Mouse (Mus musculus): ENCODE results near the gene Naip1. TPM values are rescaled to one million over a fixed set of nuclear protein-coding genes. Genes with fewer than 3 reads are reported as not detected.
"Not testable (repeated sequence)": the region's sequence is repeated elsewhere in the genome, so short reads cannot be mapped to it uniquely, and the experiment has no call there.

Naip1 gene
- polyA plus RNA-seq, 1 experiment from 2014 or later: not detected

DNA sequence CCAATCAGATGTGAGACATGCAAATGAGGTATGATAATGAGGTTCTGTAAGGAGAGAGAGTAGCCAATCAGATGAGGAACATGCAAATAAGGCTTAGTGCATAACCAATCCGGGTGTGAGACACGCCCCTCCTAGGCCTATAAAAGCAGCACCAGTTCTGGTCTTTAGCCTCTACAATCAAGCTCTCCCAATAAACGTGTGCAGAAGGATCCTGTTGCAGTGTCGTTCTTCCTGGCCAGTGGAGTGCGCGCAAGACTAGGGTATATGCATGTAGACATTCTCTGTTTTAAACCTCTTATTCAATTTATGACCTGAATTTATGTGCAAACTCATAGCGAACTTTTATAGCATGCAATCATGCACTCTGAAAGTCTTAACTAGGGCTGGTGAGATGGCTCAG is 32.7 kb downstream of the Naip1 start:
- H3K27me3 ChIP-seq (ENCODE audit: control insufficient read depth, insufficient read depth, low read length); ATAC-seq (replicated peaks; ENCODE audit: insufficient number of reproducible peaks, low FRiP score, low TSS enrichment, low read depth); H3K4me2 ChIP-seq (ENCODE audit: low read depth, low read length); DNase-seq (ENCODE audit: low spot score); H3K27ac ChIP-seq (replicated peaks; ENCODE audit: low read depth, low read length); H3K36me3 ChIP-seq (replicated peaks; ENCODE audit: control insufficient read depth, insufficient read depth, low read depth, low read length); H3K9me3 ChIP-seq (replicated peaks; ENCODE audit: control insufficient read depth, low read length); H3K4me1 ChIP-seq (ENCODE audit: control insufficient read depth, insufficient read depth, low read length); H3K4me3 ChIP-seq (ENCODE audit: low read depth, low read length); H3K9ac ChIP-seq (replicated peaks; ENCODE audit: low read length): not testable (repeated sequence)
- WGBS: 85% methylated on average over 7 of the region's 7 CpGs

DNA sequence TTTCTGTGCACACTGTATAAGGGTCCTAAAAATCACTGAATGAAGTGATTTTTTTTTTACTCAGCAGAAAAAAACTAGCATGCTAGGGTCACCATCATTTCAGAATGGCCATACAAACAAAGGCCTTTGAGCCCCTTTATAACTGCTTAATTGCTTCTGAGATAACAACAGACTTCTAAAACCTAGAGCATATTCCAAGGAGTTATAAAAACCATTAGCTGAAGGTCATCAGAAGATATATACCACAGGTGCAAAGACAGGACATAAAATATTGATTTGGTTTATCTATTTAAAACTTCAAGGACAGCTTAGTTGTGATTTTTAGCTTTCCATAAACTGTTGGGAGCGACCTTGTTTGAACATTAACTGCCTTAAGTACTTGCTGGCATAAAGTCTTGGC is 38.2 kb downstream of the Naip1 start:
- H3K4me3 ChIP-seq (ENCODE audit: low read depth, low read length): no peak overlapping the region
- H3K9ac ChIP-seq (replicated peaks; ENCODE audit: low read length): no peak overlapping the region
- no peaks in the 10 kb centered on the region for H3K9me3 ChIP-seq (replicated peaks; ENCODE audit: control insufficient read depth, low read length)
- H3K27ac ChIP-seq (replicated peaks; ENCODE audit: low read depth, low read length): no peak overlapping the region
- H3K4me1 ChIP-seq (ENCODE audit: control insufficient read depth, insufficient read depth, low read length): no peaks in the 10 kb centered on the region
- no peaks in the 10 kb centered on the region for H3K27me3 ChIP-seq (ENCODE audit: control insufficient read depth, insufficient read depth, low read length)
- H3K4me2 ChIP-seq (ENCODE audit: low read depth, low read length): no peak overlapping the region
- no peaks in the 10 kb centered on the region for H3K36me3 ChIP-seq (replicated peaks; ENCODE audit: control insufficient read depth, insufficient read depth, low read depth, low read length)
- ATAC-seq (replicated peaks; ENCODE audit: insufficient number of reproducible peaks, low FRiP score, low TSS enrichment, low read depth) (no peak), DNase-seq (ENCODE audit: low spot score) (no peak)
- 68% methylated on average over 1 of the region's 1 CpGs for WGBS

DNA sequence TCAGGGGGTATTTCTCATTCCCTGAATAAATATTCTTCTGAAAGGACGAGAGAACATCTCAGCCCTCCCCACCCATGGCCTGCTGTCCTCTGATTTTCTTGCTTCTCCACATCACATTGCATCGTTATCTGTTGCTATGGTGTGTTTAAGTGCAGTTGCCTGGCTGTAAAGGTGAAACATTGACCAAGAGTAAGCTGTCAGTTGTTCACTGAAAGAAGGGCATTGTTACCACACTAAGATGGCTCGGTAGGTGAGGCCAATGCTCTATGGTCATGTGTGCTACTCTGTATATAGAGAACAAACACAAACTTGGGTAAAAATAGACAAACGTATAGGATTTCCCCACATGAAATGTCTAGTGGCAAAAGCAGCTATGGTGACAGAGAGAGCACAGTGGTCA is 42.8 kb downstream of the Naip1 start:
- Histone ChIP-seq H3K27me3 (ENCODE audit: control insufficient read depth, insufficient read depth, low read length) (no peaks in the 10 kb centered on the region), H3K4me3 (ENCODE audit: low read depth, low read length) (no peak overlapping the region), H3K4me1 (ENCODE audit: control insufficient read depth, insufficient read depth, low read length) (no peaks in the 10 kb centered on the region), H3K36me3 (replicated peaks; ENCODE audit: control insufficient read depth, insufficient read depth, low read depth, low read length) (no peaks in the 10 kb centered on the region), H3K4me2 (ENCODE audit: low read depth, low read length) (no peak overlapping the region), H3K9me3 (replicated peaks; ENCODE audit: control insufficient read depth, low read length) (no peaks in the 10 kb centered on the region), H3K27ac (replicated peaks; ENCODE audit: low read depth, low read length) (no peak overlapping the region), H3K9ac (replicated peaks; ENCODE audit: low read length) (no peak overlapping the region)
- no peak for ATAC-seq (replicated peaks; ENCODE audit: insufficient number of reproducible peaks, low FRiP score, low TSS enrichment, low read depth)
- no peak for DNase-seq (ENCODE audit: low spot score)
- 79% methylated on average over 4 of the region's 4 CpGs for WGBS

DNA sequence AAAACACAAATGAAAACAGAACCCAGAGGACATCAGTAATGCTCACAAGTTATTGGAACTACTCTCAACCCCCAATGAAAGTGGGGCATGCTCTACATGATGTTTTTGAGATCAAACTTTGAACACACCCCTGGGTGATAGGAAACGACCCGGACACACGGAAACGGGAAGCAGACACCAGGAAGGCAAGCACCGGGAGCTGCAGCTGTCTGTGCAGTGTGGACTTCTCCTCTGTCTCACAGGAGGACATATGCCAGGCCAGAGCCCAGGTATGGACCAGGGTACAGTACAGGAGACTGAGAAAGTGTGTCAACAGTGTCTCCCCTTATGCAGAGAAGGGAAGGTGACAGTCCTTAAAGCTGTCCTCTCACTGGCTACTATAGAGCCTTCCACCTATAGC is 43.5 kb downstream of the Naip1 start:
- DNase-seq (ENCODE audit: low spot score): no peak
- H3K4me2 ChIP-seq (ENCODE audit: low read depth, low read length): no peak overlapping the region
- no peak overlapping the region for H3K4me3 ChIP-seq (ENCODE audit: low read depth, low read length)
- H3K9me3 ChIP-seq (replicated peaks; ENCODE audit: control insufficient read depth, low read length): no peaks in the 10 kb centered on the region
- H3K27ac ChIP-seq (replicated peaks; ENCODE audit: low read depth, low read length): no peak overlapping the region
- no peaks in the 10 kb centered on the region for H3K36me3 ChIP-seq (replicated peaks; ENCODE audit: control insufficient read depth, insufficient read depth, low read depth, low read length)
- no peak overlapping the region for H3K9ac ChIP-seq (replicated peaks; ENCODE audit: low read length)
- no peaks in the 10 kb centered on the region for H3K4me1 ChIP-seq (ENCODE audit: control insufficient read depth, insufficient read depth, low read length)
- WGBS: 89% methylated on average over 5 of the region's 5 CpGs
- ATAC-seq (replicated peaks; ENCODE audit: insufficient number of reproducible peaks, low FRiP score, low TSS enrichment, low read depth): no peak
- H3K27me3 ChIP-seq (ENCODE audit: control insufficient read depth, insufficient read depth, low read length): no peaks in the 10 kb centered on the region

DNA sequence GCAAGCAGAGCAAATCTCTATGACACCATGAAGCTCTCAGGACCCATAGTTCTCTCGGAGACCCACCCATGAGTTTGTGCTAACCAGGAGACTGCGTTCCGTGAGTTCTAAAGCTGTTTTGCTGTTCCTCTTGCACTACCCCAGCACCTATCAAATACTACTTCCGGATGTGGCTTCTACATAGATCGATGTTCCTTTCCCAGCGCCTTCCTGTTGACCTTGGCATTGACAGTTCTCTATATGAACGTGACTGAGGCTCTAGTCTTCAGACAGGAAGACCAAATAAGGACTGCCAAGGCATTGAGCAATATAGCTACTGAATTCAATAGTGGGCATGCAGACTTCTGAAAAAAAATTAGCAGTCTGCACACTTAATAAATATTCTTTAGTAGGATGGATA is 44.4 kb downstream of the Naip1 start:
- no peaks in the 10 kb centered on the region for H3K4me1 ChIP-seq (ENCODE audit: control insufficient read depth, insufficient read depth, low read length)
- no peak overlapping the region for H3K4me2 ChIP-seq (ENCODE audit: low read depth, low read length)
- no peaks in the 10 kb centered on the region for H3K36me3 ChIP-seq (replicated peaks; ENCODE audit: control insufficient read depth, insufficient read depth, low read depth, low read length)
- H3K9me3 ChIP-seq (replicated peaks; ENCODE audit: control insufficient read depth, low read length): no peaks in the 10 kb centered on the region
- WGBS: 85% methylated on average over 7 of the region's 7 CpGs
- ATAC-seq (replicated peaks; ENCODE audit: insufficient number of reproducible peaks, low FRiP score, low TSS enrichment, low read depth): no peak
- H3K27me3 ChIP-seq (ENCODE audit: control insufficient read depth, insufficient read depth, low read length): no peaks in the 10 kb centered on the region
- no peak for DNase-seq (ENCODE audit: low spot score)
- H3K9ac ChIP-seq (replicated peaks; ENCODE audit: low read length): no peak overlapping the region
- H3K4me3 ChIP-seq (ENCODE audit: low read depth, low read length): no peak overlapping the region
- no peak overlapping the region for H3K27ac ChIP-seq (replicated peaks; ENCODE audit: low read depth, low read length)

DNA sequence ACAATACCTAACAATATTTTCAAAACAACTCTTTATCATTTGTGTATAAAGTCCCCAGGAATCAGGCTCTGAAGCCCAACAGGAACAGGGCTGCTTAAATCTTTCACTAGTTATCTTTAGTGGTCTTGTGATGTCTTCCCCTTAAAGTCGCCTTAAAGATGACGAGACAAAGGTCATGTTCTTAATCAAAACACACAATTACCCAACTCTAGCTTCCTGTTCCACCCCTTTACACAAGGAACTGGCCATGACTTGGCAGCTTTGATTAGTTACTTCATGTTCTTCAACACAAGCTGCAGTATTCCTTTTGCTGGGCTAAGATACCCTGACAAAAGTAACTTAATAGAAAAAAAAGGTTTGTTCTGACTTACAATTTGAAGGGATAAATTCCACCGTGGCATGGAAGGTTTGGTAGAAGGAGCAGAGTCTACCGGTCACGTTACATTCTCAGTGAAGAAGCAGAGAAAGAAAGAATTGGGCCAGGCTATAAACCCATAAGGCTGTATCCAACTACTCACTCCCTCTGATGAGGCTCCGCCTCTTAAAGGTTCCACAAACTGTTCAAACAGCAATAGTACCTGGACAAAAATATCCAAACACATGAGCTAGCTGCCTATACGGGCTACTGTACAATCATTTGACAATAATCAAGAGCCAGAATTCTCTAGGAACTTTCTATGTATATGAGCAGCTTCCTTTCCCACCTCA is 49.6 kb downstream of the Naip1 start:
- not testable (repeated sequence) for H3K27me3 ChIP-seq (ENCODE audit: control insufficient read depth, insufficient read depth, low read length); DNase-seq (ENCODE audit: low spot score); ATAC-seq (replicated peaks; ENCODE audit: insufficient number of reproducible peaks, low FRiP score, low TSS enrichment, low read depth); H3K9me3 ChIP-seq (replicated peaks; ENCODE audit: control insufficient read depth, low read length); H3K4me2 ChIP-seq (ENCODE audit: low read depth, low read length); H3K9ac ChIP-seq (replicated peaks; ENCODE audit: low read length); H3K4me3 ChIP-seq (ENCODE audit: low read depth, low read length); H3K4me1 ChIP-seq (ENCODE audit: control insufficient read depth, insufficient read depth, low read length); H3K36me3 ChIP-seq (replicated peaks; ENCODE audit: control insufficient read depth, insufficient read depth, low read depth, low read length); H3K27ac ChIP-seq (replicated peaks; ENCODE audit: low read depth, low read length)
- 80% methylated on average over 7 of the region's 7 CpGs for WGBS

DNA sequence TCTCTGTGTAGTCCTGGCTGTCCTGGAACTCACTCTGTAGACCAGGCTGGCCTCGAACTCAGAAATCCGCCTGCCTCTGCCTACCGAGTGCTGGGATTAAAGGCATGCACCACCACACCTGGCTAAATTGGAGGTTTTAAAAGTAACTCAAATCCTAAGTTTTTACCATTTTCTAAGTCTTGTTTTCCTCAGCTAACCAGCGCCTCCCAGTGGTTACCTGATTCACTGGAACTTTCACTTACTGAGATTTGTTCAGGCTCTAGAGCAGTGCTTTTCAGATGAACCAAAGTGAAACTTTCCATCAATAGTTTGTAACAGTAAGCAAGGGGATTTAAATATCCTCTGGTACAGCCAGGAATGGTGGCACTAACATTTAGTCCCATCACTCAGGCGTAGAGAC is 61.6 kb downstream of the Naip1 start:
- not testable (repeated sequence) for H3K27ac ChIP-seq (replicated peaks; ENCODE audit: low read depth, low read length); H3K27me3 ChIP-seq (ENCODE audit: control insufficient read depth, insufficient read depth, low read length); ATAC-seq (replicated peaks; ENCODE audit: insufficient number of reproducible peaks, low FRiP score, low TSS enrichment, low read depth); H3K4me1 ChIP-seq (ENCODE audit: control insufficient read depth, insufficient read depth, low read length); H3K9ac ChIP-seq (replicated peaks; ENCODE audit: low read length); H3K4me2 ChIP-seq (ENCODE audit: low read depth, low read length); H3K9me3 ChIP-seq (replicated peaks; ENCODE audit: control insufficient read depth, low read length); H3K4me3 ChIP-seq (ENCODE audit: low read depth, low read length); H3K36me3 ChIP-seq (replicated peaks; ENCODE audit: control insufficient read depth, insufficient read depth, low read depth, low read length)
- WGBS: 30% methylated on average over 5 of the region's 5 CpGs
- DNase-seq (ENCODE audit: low spot score): peak; percentile 25

DNA sequence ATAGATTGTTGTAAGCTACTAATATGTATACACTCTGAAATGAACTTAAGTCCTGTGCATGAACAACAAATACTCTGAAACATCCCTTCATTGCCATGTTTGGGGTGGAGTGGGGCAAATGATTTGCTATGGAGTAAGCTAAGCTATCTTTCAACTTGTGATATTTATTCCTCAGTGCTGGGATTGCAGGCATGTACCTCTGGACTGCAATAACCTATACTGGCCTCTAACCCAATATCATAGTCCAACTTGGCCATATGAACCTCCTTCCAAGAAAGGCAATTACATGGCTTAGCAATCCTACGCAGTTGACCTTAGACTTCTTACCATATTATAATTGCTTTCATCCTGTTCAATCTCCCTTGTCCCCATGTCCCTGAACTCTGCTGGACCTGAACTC is 82.1 kb downstream of the Naip1 start:
- no peak overlapping the region for H3K4me3 ChIP-seq (ENCODE audit: low read depth, low read length)
- no peak overlapping the region for H3K9ac ChIP-seq (replicated peaks; ENCODE audit: low read length)
- WGBS: 91% methylated on average over 1 of the region's 1 CpGs
- no peaks in the 10 kb centered on the region for H3K4me1 ChIP-seq (ENCODE audit: control insufficient read depth, insufficient read depth, low read length)
- H3K36me3 ChIP-seq (replicated peaks; ENCODE audit: control insufficient read depth, insufficient read depth, low read depth, low read length): no peaks in the 10 kb centered on the region
- no peak overlapping the region for H3K27ac ChIP-seq (replicated peaks; ENCODE audit: low read depth, low read length)
- ATAC-seq (replicated peaks; ENCODE audit: insufficient number of reproducible peaks, low FRiP score, low TSS enrichment, low read depth) (no peak), DNase-seq (ENCODE audit: low spot score) (no peak)
- H3K9me3 ChIP-seq (replicated peaks; ENCODE audit: control insufficient read depth, low read length): no peaks in the 10 kb centered on the region
- H3K4me2 ChIP-seq (ENCODE audit: low read depth, low read length): no peak overlapping the region
- H3K27me3 ChIP-seq (ENCODE audit: control insufficient read depth, insufficient read depth, low read length): no peaks in the 10 kb centered on the region

Data from embryonic facial prominence, embryonic 11.5 days (tissue).